Mouse (Mus musculus) right cerebral cortex, adult 2 months (tissue): Measurements from ENCODE around the gene Uqcc2.
A peak's percentile ranks its signal among the peaks of the same experiment; 100 is the strongest.

Experiments used
- DNase-seq, 2 experiments: peaks; one replicate each; pipeline ENCODE4 v3.0.0; 2021 to 2022; ENCODE audit warnings: low spot score in 2 of 2

Gene Uqcc2

DNA sequence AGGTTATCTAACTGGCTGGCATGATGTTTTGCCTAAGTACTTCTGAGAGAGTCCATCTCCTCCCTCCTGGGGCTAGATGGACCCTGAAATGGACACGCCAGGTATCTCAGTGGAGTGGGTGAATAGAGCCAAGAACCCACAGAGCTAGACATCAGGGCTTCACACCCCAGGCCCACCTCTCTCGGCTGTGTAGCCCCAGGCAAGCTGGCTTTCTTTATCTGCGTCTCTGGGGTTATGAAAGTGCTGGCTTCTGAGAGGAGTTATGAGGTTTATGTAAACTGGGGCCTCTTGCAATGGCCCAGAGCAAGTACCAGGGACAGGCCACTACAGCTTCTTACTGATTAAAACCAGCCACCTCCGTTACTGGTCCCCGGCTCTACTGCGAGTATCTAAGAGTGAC is 21.2 kb upstream of the Uqcc2 start:
- no peak for DNase-seq

GRCm38 (mm10) chr17:27154256-27154655 is 20.5 kb upstream of the Uqcc2 start:
- no peak for DNase-seq

DNA sequence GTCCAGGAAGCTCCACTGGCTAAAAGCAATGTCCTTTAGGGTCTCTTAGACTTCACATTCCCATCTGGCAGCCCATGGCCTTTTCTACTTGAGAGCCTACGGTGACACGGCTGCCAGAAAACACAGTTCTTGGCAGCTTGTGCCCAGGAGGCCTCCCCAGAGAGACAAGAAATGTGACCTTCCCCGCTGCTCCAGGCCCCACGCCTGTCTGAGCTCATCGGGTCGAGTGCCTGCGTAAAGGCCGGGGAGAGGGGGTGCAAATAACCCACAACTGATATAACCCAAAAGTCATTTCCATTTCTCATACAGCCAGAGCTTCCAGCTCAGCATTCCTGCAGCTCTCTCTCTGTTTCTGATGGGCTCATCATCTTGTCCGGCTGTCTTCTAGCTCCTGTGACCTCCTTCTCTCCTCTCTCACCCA is 20.1 kb upstream of the Uqcc2 start:
- DNase-seq = no peak

GRCm38 (mm10) chr17:27152976-27153723 is 19.4 kb upstream of the Uqcc2 start:
- DNase-seq = no peak

- DNase-seq = no peak
Observed at GRCm38 (mm10) chr17:27151411-27151810, 17.7 kb upstream of the Uqcc2 start.

DNA sequence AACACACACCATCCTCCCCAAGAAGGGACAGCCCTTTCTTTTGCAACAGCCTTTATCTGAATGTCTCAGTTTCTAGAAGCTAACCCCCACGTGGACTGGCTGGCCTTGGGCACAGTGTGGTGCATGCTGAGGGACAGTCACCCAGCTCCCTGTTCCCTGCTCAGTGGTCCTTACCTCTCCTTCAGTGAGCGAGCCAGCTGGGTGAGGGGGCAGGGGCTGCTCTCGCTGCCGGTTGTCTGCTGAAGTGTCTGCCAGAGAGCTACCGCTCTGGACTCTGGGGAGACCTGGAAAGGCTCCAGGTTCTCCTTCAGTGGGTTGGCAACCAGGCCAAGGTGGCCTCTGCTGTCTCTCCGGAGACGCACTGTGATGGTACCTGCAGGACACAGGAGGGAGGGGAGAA is 17.2 kb upstream of the Uqcc2 start:
- DNase-seq = no peak

DNA sequence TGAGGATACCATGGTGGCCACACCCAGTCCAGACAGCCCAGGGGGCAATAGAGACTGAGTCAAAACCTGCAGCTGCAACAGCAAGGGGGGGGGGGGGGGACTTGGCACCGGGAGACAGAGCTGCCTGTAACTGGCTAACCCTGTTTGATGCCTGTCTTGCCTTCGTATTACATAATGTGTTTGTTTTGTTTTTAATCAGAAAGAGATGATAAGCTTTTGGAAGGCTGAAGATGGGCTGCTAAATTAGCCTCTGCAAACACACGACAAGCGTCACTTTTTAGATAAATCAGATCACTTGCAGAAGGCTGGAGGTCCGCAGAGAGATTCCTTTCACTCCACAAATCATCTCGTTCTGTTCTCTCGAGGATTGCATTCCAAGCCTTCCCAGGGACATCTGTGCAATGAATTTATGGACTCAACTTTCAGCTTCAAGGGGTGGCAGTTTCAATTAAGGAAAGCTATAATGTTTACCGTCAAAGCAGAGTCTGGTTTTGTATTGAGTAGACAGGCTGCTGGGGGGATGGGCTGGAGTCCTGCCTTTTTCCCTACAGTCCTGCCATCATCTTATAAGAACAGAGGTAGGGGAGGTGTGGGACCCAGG is 12.7 kb upstream of the Uqcc2 start:
- no peak for DNase-seq

- no peak for DNase-seq
Observed at GRCm38 (mm10) chr17:27144152-27144551, 10.4 kb upstream of the Uqcc2 start.

GRCm38 (mm10) chr17:27141971-27142450 is 8.3 kb upstream of the Uqcc2 start:
- DNase-seq = no peak

- DNase-seq = no peak
Observed at GRCm38 (mm10) chr17:27140262-27140661, 6.5 kb upstream of the Uqcc2 start.

- DNase-seq = no peak
Observed at GRCm38 (mm10) chr17:27139304-27139703, 5.6 kb upstream of the Uqcc2 start.

- no peak for DNase-seq
Observed at GRCm38 (mm10) chr17:27138396-27138795, 4.7 kb upstream of the Uqcc2 start.

DNA sequence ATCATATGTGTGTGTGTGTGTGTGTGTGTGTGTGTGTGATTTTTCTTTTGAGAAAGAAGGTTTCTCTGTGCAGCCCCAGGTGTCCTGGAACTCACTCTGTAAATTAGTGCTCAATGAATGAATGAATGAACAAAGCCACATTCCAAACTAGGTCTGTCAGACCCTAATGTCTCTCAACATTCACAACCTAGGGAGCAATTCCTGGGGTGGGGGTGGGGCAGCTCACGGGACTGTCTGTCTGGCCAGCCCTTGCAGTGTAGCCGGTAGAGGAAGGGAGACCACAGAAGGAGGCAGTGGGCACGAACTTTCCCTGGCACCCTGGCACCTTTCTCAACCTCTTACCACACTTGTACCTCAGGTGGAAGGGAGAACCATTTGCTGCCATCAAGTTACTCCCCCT is 999 bp upstream of the Uqcc2 start:
- DNase-seq = no peak

GRCm38 (mm10) chr17:27134187-27134586 is 471 bp upstream of the Uqcc2 start:
- no peak for DNase-seq

DNA sequence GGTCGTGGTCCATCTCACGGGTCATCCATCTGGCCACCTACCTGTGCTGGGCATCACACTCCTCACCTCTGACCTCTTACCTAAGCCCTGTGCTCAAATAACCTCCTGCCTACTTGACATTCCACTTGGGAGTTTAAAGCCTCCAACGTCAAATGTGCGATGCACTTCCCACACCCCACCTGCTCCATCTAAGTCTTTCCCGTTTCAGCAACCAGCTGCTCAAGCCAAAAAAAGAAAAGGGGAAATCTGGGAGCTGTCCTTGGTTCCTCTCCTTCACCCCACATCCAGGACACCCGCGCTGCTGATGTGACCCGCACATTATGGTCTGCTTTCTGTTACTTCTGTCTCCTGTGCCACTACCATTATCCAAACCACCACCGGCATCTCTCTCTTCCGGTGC is 1.5 kb downstream of the Uqcc2 start:
- no peak for DNase-seq

GRCm38 (mm10) chr17:27131240-27131665 is 2.5 kb downstream of the Uqcc2 start:
- DNase-seq = peak; percentile 64 to 65

DNA sequence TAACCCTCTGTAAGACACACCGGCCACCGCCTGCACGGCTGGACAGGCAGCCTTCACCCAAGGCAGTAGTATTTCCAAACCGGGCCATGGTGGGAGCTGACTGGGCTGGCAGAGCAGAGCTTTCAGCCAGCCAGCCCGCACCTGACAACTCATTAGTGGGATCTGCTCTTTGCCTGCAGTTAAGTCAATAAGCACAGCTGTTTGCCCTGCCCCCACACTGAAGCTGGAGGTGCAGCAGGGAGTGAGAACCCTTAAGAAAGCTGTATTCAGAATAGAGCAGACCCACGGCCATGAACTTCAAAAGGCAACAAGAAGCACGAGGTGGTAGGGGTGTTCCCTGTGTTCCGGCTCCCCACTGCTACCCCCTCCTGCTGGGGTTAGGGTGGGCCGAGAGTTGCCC is 3.5 kb downstream of the Uqcc2 start:
- DNase-seq = no peak

GRCm38 (mm10) chr17:27129819-27130218 is 3.9 kb downstream of the Uqcc2 start:
- no peak for DNase-seq

- no peak for DNase-seq
Observed at GRCm38 (mm10) chr17:27129291-27129690, 4.4 kb downstream of the Uqcc2 start.

DNA sequence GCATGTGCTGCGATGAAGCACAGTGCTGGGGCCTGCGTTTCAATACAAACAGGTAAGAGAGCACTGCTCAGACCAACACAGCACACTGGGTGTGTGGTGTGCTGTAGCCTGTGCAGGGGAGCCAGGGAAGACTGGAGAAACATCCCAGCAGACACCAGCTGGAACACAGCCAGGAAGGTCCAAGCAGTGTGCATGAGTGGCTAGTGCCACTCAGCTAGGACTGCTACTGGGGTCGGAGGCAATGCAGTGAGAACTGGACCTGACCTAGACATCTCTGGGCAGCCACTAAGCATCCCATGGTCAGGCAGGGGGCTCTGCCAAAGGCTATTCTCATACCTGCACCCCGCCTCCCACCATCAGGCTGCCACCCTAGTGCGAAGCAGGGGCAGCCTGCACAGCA is 5.5 kb downstream of the Uqcc2 start:
- no peak for DNase-seq

- DNase-seq = no peak
Observed at GRCm38 (mm10) chr17:27126974-27127373, 6.7 kb downstream of the Uqcc2 start.

GRCm38 (mm10) chr17:27125669-27126202 is 8.0 kb downstream of the Uqcc2 start:
- no peak for DNase-seq

GRCm38 (mm10) chr17:27125185-27125584 is 8.5 kb downstream of the Uqcc2 start:
- peak; percentile 77 to 80 for DNase-seq
